Mouse (Mus musculus) myocyte (in vitro differentiated cells): ENCODE results near the gene Chd2.
A peak's percentile ranks its signal among the peaks of the same experiment; 100 is the strongest.

ENCODE experiments used
- CEBPB ChIP-seq: IDR thresholded peaks from 2 replicates; pipeline ENCODE4 v1.6.1; 2011; ENCODE audit warnings: mild to moderate bottlenecking, moderate library complexity; ENCODE audit not compliant: poor library complexity, insufficient read depth, severe bottlenecking
- E2F4 ChIP-seq: IDR thresholded peaks from one replicate; pipeline ENCODE4 v1.6.1; 2011; ENCODE audit warnings: mild to moderate bottlenecking, control low read depth, moderate library complexity; ENCODE audit not compliant: insufficient read depth
- MAX ChIP-seq: IDR thresholded peaks from one replicate; pipeline ENCODE4 v1.6.1; 2011; ENCODE audit warnings: low read depth, mild to moderate bottlenecking, control low read depth
- MYOG ChIP-seq, 3 experiments: IDR thresholded peaks; one replicate each; pipeline ENCODE4 v1.6.1; 2011; ENCODE audit warnings: control low read depth in 2 of 3, low read depth in 2 of 3, mild to moderate bottlenecking in 2 of 3; ENCODE audit not compliant: insufficient read length in 2 of 3, control insufficient read depth in 1 of 3, insufficient read depth in 1 of 3
- POLR2A ChIP-seq: IDR thresholded peaks from one replicate; pipeline ENCODE4 v1.6.1; 2011; ENCODE audit warnings: low read depth, mild to moderate bottlenecking, control low read depth, moderate library complexity; ENCODE audit not compliant: insufficient read length
- POLR2AphosphoS2 ChIP-seq: IDR thresholded peaks from one replicate; pipeline ENCODE4 v1.6.1; 2011; ENCODE audit warnings: low read depth, control low read depth; ENCODE audit not compliant: insufficient read length
- REST ChIP-seq: IDR thresholded peaks from one replicate; pipeline ENCODE4 v1.6.1; 2011; ENCODE audit warnings: mild to moderate bottlenecking, control low read depth, moderate library complexity; ENCODE audit not compliant: insufficient read depth, insufficient read length
- SRF ChIP-seq: IDR thresholded peaks from one replicate; pipeline ENCODE4 v1.6.1; 2011; ENCODE audit warnings: low read depth; ENCODE audit not compliant: control insufficient read depth, insufficient read length
- TCF12 ChIP-seq: IDR thresholded peaks from one replicate; pipeline ENCODE4 v1.6.1; 2011; ENCODE audit warnings: mild to moderate bottlenecking, control low read depth; ENCODE audit not compliant: poor library complexity, insufficient read depth, severe bottlenecking
- TCF3 ChIP-seq: IDR thresholded peaks from one replicate; pipeline ENCODE4 v1.6.1; 2011; ENCODE audit warnings: low read depth, control low read depth; ENCODE audit not compliant: insufficient read length
- USF1 ChIP-seq: IDR thresholded peaks from one replicate; pipeline ENCODE4 v1.6.1; 2011; ENCODE audit warnings: low read depth, mild to moderate bottlenecking, control low read depth, moderate library complexity

GRCm38 (mm10) chr7:73541412-73542130 is at the start of gene Chd2:
- no peak for TF ChIP-seq MAX
- peak; percentile 76 for TF ChIP-seq POLR2A
- TF ChIP-seq TCF3, result no peak
- TF ChIP-seq POLR2AphosphoS2, result peak; percentile 83
- no peak for TF ChIP-seq TCF12
- TF ChIP-seq MYOG (IDR thresholded peaks at IDR 0.05; ENCODE audit: control insufficient read depth in 1 of 3, insufficient read depth in 1 of 3, insufficient read length in 2 of 3, low read depth in 2 of 3), result no peak
- TF ChIP-seq USF1, result no peak
- TF ChIP-seq E2F4, result no peak
- TF ChIP-seq CEBPB, result no peak
- TF ChIP-seq REST, result no peak
- no peak for TF ChIP-seq SRF
